Mouse (Mus musculus): ENCODE results near the gene Tctn3.
A peak's percentile ranks its signal among the peaks of the same experiment; 100 is the strongest.
"Not testable (repeated sequence)": the region's sequence is repeated elsewhere in the genome, so short reads cannot be mapped to it uniquely, and the experiment has no call there.

The Tctn3 gene

GRCm38 (mm10) chr19:40625935-40626334 lies 13.9 kb upstream of the Tctn3 start:
- no peak for DNase-seq (ENCODE audit: low spot score in 2 of 2)

GRCm38 (mm10) chr19:40621616-40622015 lies 9.6 kb upstream of the Tctn3 start:
- DNase-seq (ENCODE audit: low spot score in 2 of 2) = not testable (repeated sequence)

GRCm38 (mm10) chr19:40616021-40616420 lies 4.0 kb upstream of the Tctn3 start:
- DNase-seq (ENCODE audit: low spot score in 2 of 2) = peak in 1 of 2 experiments; percentile 21

GRCm38 (mm10) chr19:40614811-40615210 lies 2.8 kb upstream of the Tctn3 start:
- DNase-seq (ENCODE audit: low spot score in 2 of 2) = no peak

GRCm38 (mm10) chr19:40607676-40608075 lies 4.4 kb downstream of the Tctn3 start:
- DNase-seq (ENCODE audit: low spot score in 2 of 2) = no peak

- no peak for DNase-seq (ENCODE audit: low spot score in 2 of 2)
These were observed 6.8 kb downstream of the Tctn3 start for GRCm38 (mm10) chr19:40605189-40605588.

GRCm38 (mm10) chr19:40601870-40602269 lies 10.2 kb downstream of the Tctn3 start:
- no peak for DNase-seq (ENCODE audit: low spot score in 2 of 2)

GRCm38 (mm10) chr19:40600846-40601245 lies 11.2 kb downstream of the Tctn3 start:
- not testable (repeated sequence) for DNase-seq (ENCODE audit: low spot score in 2 of 2)

- DNase-seq (ENCODE audit: low spot score in 2 of 2) = no peak
These were observed 16.2 kb downstream of the Tctn3 start for GRCm38 (mm10) chr19:40595831-40596230.

GRCm38 (mm10) chr19:40595231-40595630 lies 16.8 kb downstream of the Tctn3 start:
- DNase-seq (ENCODE audit: low spot score in 2 of 2) = no peak

- DNase-seq (ENCODE audit: low spot score in 2 of 2) = no peak
These were observed 22.5 kb downstream of the Tctn3 start for GRCm38 (mm10) chr19:40589530-40589880.

GRCm38 (mm10) chr19:40588847-40589529 lies 23.0 kb downstream of the Tctn3 start:
- DNase-seq (ENCODE audit: low spot score in 2 of 2) = peak; percentile 87 to 92

GRCm38 (mm10) chr19:40588293-40588654 lies 23.8 kb downstream of the Tctn3 start, which contains the start of gene Aldh18a1:
TSS of gene Aldh18a1 (minus strand) at chr19:40588463.
- peak; percentile 93 to 95 for DNase-seq (ENCODE audit: low spot score in 2 of 2)

GRCm38 (mm10) chr19:40587491-40588292 lies 24.3 kb downstream of the Tctn3 start:
- DNase-seq (ENCODE audit: low spot score in 2 of 2) = no peak

GRCm38 (mm10) chr19:40586908-40587307 lies 25.1 kb downstream of the Tctn3 start:
- DNase-seq (ENCODE audit: low spot score in 2 of 2) = no peak

- no peak for DNase-seq (ENCODE audit: low spot score in 2 of 2)
These were observed 30.4 kb downstream of the Tctn3 start for GRCm38 (mm10) chr19:40581662-40582061.

- no peak for DNase-seq (ENCODE audit: low spot score in 2 of 2)
These were observed 31.1 kb downstream of the Tctn3 start for GRCm38 (mm10) chr19:40580902-40581301.

GRCm38 (mm10) chr19:40575438-40575837 lies 36.6 kb downstream of the Tctn3 start:
- no peak for DNase-seq (ENCODE audit: low spot score in 2 of 2)

GRCm38 (mm10) chr19:40570726-40571125 lies 41.3 kb downstream of the Tctn3 start:
- no peak for DNase-seq (ENCODE audit: low spot score in 2 of 2)

- DNase-seq (ENCODE audit: low spot score in 2 of 2) = no peak
These were observed 44.4 kb downstream of the Tctn3 start for GRCm38 (mm10) chr19:40567616-40568015.

- DNase-seq (ENCODE audit: low spot score in 2 of 2) = no peak
These were observed 48.0 kb downstream of the Tctn3 start for GRCm38 (mm10) chr19:40563880-40564645.

GRCm38 (mm10) chr19:40561521-40561920 lies 50.5 kb downstream of the Tctn3 start:
- not testable (repeated sequence) for DNase-seq (ENCODE audit: low spot score in 2 of 2)
